Mouse (Mus musculus) forebrain, embryonic 12.5 days (tissue): Measurements from ENCODE around the gene Prkrip1. TPM values are rescaled to one million over a fixed set of nuclear protein-coding genes. Genes with fewer than 3 reads are reported as not detected.

Experiments
- ATAC-seq: fragments of 200-750 bp; cut with Nextera tagmentation; 2 replicates; pipeline ENCODE4 v1.8.0; 2017; ENCODE audit warnings: moderate TSS enrichment; ENCODE audit not compliant: low FRiP score
- H3K27ac ChIP-seq: fragments of 300-500 bp; sonication (generic); 2 replicates; pipeline ENCODE4 v1.5.1; 2016; ENCODE audit warnings: mild to moderate bottlenecking
- H3K27me3 ChIP-seq: fragments of 300-500 bp; sonication (generic); 2 replicates; pipeline ENCODE4 v1.6.1; 2016; ENCODE audit warnings: mild to moderate bottlenecking
- H3K36me3 ChIP-seq: fragments of 300-500 bp; sonication (generic); replicated peaks from 2 replicates; pipeline ENCODE4 v1.6.1; 2016; ENCODE audit warnings: mild to moderate bottlenecking
- H3K4me1 ChIP-seq: fragments of 300-500 bp; sonication (generic); 2 replicates; pipeline ENCODE4 v1.6.1; 2016
- H3K4me2 ChIP-seq: fragments of 300-500 bp; sonication (generic); 2 replicates; pipeline ENCODE4 v1.6.1; 2016; ENCODE audit warnings: mild to moderate bottlenecking, moderate library complexity
- H3K4me3 ChIP-seq: fragments of 300-500 bp; sonication (generic); replicated peaks from 2 replicates; pipeline ENCODE4 v1.5.1; 2016; ENCODE audit warnings: mild to moderate bottlenecking
- H3K9ac ChIP-seq: fragments of 300-500 bp; sonication (generic); 2 replicates; pipeline ENCODE4 v1.6.1; 2016; ENCODE audit warnings: mild to moderate bottlenecking
- H3K9me3 ChIP-seq: fragments of 300-500 bp; sonication (generic); 2 replicates; pipeline ENCODE4 v1.6.1; 2016
- WGBS: fragments of 180-500 bp; shearing (Covaris S2); methylation state at CpG from one replicate; pipeline ENCODE4 v1.1.7; 2016; 5-methylcytosine and 5-hydroxymethylcytosine counted together
- polyA plus RNA-seq: library from polyadenylated mRNA; unstranded; fragments of >200 nt; fragmentation: Nextera tagmentation; extraction: Ambion mirVana; gene quantifications from 2 replicates; pipeline ENCODE4 v1.2.1, GENCODE M21; 2016

The Prkrip1 gene
- polyA plus RNA-seq, 1 experiment from 2014 or later = 71.0 TPM

- H3K4me3 ChIP-seq = no peak overlapping the region
- peaks cover 6% of the 10 kb centered on the region; the same call in 1 of the 2 replicates for H3K9me3 ChIP-seq
- WGBS = 100% methylated on average over 1 of the region's 1 CpGs
- H3K9ac ChIP-seq = no peak overlapping the region
- ATAC-seq = no peak
- H3K36me3 ChIP-seq = peaks cover 5% of the 10 kb centered on the region
- H3K4me2 ChIP-seq = no peak overlapping the region
- no peaks in the 10 kb centered on the region for H3K27me3 ChIP-seq
- no peak overlapping the region for H3K27ac ChIP-seq
- H3K4me1 ChIP-seq = no peaks in the 10 kb centered on the region
Measured at GRCm38 (mm10) chr5:136146936-136147335, 51.8 kb downstream of the Prkrip1 start.

- H3K27ac ChIP-seq = no peak overlapping the region
- H3K36me3 ChIP-seq = peaks cover 24% of the 10 kb centered on the region
- H3K9me3 ChIP-seq = peaks cover 6% of the 10 kb centered on the region; the same call in 1 of the 2 replicates
- no peak overlapping the region for H3K4me3 ChIP-seq
- 76% methylated on average over 12 of the region's 12 CpGs for WGBS
- H3K4me2 ChIP-seq = no peak overlapping the region
- H3K9ac ChIP-seq = no peak overlapping the region
- no peaks in the 10 kb centered on the region for H3K27me3 ChIP-seq
- no peaks in the 10 kb centered on the region for H3K4me1 ChIP-seq
- no peak for ATAC-seq
Measured at GRCm38 (mm10) chr5:136144606-136145430, 53.9 kb downstream of the Prkrip1 start.

DNA sequence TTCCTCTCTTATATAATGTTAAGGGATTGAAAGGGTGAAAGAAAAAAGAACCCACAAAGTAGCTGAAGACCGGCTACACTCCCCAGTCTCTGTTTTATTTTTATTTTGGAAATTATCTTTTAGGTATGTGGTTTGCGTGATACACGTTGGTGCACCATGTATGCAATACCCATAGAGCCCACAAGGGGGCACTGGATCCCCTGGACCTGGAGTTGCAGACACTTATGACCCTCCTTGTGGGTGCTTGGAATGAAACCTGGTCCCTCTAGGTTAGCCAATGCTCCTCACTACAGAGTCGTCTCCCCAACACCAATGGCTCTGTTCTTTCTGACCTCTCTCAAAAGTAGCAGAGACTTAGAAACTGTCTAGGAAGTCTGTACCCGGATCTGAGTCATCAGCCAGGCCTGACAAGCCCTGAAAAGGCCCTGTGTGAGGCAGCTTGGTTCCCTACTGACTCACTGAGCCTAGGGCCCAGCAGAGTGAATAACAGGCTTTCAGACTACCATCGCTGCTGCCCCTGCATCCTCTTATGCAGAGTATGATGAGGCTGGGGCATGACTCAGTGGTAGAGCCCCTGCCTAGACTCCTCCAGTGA, 55.5 kb downstream of the Prkrip1 start:
- Histone ChIP-seq H3K4me1 (no peaks in the 10 kb centered on the region), H3K4me3 (no peak overlapping the region), H3K27ac (no peak overlapping the region), H3K4me2 (no peak overlapping the region), H3K27me3 (no peaks in the 10 kb centered on the region), H3K36me3 (peaks cover 36% of the 10 kb centered on the region), H3K9me3 (peaks cover 6% of the 10 kb centered on the region; the same call in 1 of the 2 replicates), H3K9ac (no peak overlapping the region)
- no peak for ATAC-seq
- 86% methylated on average over 6 of the region's 6 CpGs for WGBS

GRCm38 (mm10) chr5:136142746-136143145, 56.0 kb downstream of the Prkrip1 start:
- Histone ChIP-seq H3K27ac (no peak overlapping the region), H3K4me3 (no peak overlapping the region), H3K9ac (no peak overlapping the region), H3K4me2 (no peak overlapping the region), H3K4me1 (no peaks in the 10 kb centered on the region), H3K27me3 (no peaks in the 10 kb centered on the region), H3K9me3 (peaks cover 6% of the 10 kb centered on the region; the same call in 1 of the 2 replicates), H3K36me3 (peaks cover 37% of the 10 kb centered on the region)
- no peak for ATAC-seq
- 88% methylated on average over 5 of the region's 5 CpGs for WGBS

GRCm38 (mm10) chr5:136140057-136140482, 58.7 kb downstream of the Prkrip1 start:
- Histone ChIP-seq H3K27me3 (no peaks in the 10 kb centered on the region), H3K36me3 (peaks cover 37% of the 10 kb centered on the region), H3K27ac (no peak overlapping the region), H3K4me1 (peaks cover 16% of the 10 kb centered on the region), H3K4me2 (no peak overlapping the region), H3K9me3 (peaks cover 6% of the 10 kb centered on the region; the same call in 1 of the 2 replicates), H3K9ac (no peak overlapping the region), H3K4me3 (no peak overlapping the region)
- WGBS = 96% methylated on average over 10 of the region's 10 CpGs
- ATAC-seq = no peak

DNA sequence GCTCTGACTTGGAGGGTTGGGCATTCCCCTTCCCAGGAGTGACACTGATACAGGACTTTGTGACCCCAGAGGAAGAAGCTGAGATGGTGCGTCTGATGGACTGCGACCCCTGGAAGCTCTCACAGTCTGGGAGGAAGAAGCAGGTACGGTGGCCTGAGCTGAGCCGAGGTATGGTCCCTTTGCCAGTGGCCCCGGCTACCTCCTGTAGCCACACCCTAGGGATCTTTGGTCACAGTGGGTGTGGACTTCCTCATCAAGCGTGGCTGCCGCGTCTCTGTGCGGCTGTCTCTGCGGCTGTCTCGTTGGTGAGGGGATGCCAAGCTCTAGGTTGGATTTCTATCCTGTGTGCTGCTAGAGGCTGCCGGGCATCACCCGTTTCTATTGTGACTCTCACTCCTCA, 59.4 kb downstream of the Prkrip1 start:
- WGBS = 95% methylated on average over 13 of the region's 13 CpGs
- ATAC-seq = no peak
- H3K4me3 ChIP-seq = no peak overlapping the region
- H3K36me3 ChIP-seq = peaks cover 37% of the 10 kb centered on the region
- H3K27ac ChIP-seq = no peak overlapping the region
- no peaks in the 10 kb centered on the region for H3K27me3 ChIP-seq
- H3K9ac ChIP-seq = no peak overlapping the region
- no peak overlapping the region for H3K4me2 ChIP-seq
- H3K4me1 ChIP-seq = peaks cover 23% of the 10 kb centered on the region
- peaks cover 6% of the 10 kb centered on the region; the same call in 1 of the 2 replicates for H3K9me3 ChIP-seq

GRCm38 (mm10) chr5:136137658-136138274, 61.0 kb downstream of the Prkrip1 start:
- H3K4me1 ChIP-seq = peaks cover 25% of the 10 kb centered on the region
- WGBS = 75% methylated on average over 13 of the region's 13 CpGs
- no peak overlapping the region for H3K27ac ChIP-seq
- H3K4me3 ChIP-seq = no peak overlapping the region
- no peak for ATAC-seq
- no peak overlapping the region for H3K4me2 ChIP-seq
- no peaks in the 10 kb centered on the region for H3K9me3 ChIP-seq
- H3K36me3 ChIP-seq = peaks cover 45% of the 10 kb centered on the region
- no peaks in the 10 kb centered on the region for H3K27me3 ChIP-seq
- H3K9ac ChIP-seq = no peak overlapping the region

DNA sequence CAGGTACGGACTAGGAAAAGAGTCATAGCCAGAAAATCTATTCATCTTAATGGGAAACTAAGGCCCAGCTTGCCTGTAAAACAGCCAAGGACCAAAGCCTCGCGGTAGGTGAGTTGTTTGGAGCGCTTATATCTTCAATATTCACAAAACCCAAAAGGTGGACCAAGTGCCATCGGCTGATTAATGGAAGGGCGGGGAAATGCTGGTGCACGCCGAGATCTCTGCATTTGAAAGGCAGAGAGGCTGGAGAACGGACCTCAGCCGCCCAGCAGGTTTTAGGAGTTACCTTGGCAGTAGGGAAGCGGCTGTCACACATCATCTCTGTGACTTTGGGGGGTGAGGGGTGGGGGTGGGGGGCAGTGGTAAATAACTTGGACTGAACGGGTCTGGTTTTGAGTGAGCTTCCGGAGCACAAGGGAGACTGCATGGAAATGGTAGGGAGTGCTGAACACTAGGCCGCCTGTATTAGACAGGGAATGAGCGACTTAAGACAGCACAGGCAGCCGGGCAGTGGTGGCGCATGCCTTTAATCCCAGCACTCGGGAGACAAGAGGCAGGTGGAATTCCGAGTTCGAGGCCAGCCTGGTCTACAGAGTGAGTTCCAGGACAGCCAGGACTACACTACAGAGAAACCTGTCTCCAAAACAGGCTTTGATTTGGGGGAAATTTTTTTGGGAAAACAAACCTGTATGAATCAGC, 62.3 kb downstream of the Prkrip1 start:
- Histone ChIP-seq H3K9me3 (no peaks in the 10 kb centered on the region), H3K4me2 (peak overlapping the region; percentile 83), H3K27ac (no peak overlapping the region), H3K4me3 (peak overlapping the region; percentile 70), H3K9ac (peak overlapping the region; percentile 78), H3K27me3 (no peaks in the 10 kb centered on the region), H3K36me3 (peaks cover 48% of the 10 kb centered on the region), H3K4me1 (peaks cover 25% of the 10 kb centered on the region)
- no peak; the same call in none of the 2 replicates for ATAC-seq
- 7% methylated on average over 20 of the region's 20 CpGs for WGBS

GRCm38 (mm10) chr5:136135571-136136291, 63.0 kb downstream of the Prkrip1 start, which contains the start of the genes Lrwd1 and Alkbh4:
Gene Lrwd1 (minus strand): TSS chr5:136136074.
Gene Alkbh4 (plus strand): TSS chr5:136136146.
- no peaks in the 10 kb centered on the region for H3K27me3 ChIP-seq
- peak within 1 kb of the TSS; percentile 83 for H3K4me2 ChIP-seq
- H3K4me1 ChIP-seq = peaks cover 25% of the 10 kb centered on the region
- peaks cover 48% of the 10 kb centered on the region for H3K36me3 ChIP-seq
- 0 out of 2 replicates have a peak within 1 kb of the TSS, but pooled peaks have one; percentile 36 for H3K27ac ChIP-seq
- ATAC-seq = peak; percentile 94
- peak within 1 kb of the TSS; percentile 78 for H3K9ac ChIP-seq
- no peaks in the 10 kb centered on the region for H3K9me3 ChIP-seq
- H3K4me3 ChIP-seq = peak within 1 kb of the TSS; percentile 70
- WGBS = under 1% methylated on average over 60 of the region's 60 CpGs
